Mouse (Mus musculus) bone marrow macrophage, adult 2 months (primary cell): ENCODE data around the gene Ogdh.

Source experiments
- CTCF ChIP-seq: IDR thresholded peaks from 2 replicates; pipeline ENCODE4 v1.5.1; 2012; ENCODE audit warnings: low read depth, mild to moderate bottlenecking, low read length, moderate library complexity
- POLR2A ChIP-seq: IDR thresholded peaks from 2 replicates; pipeline ENCODE4 v1.6.1; 2012; ENCODE audit warnings: mild to moderate bottlenecking, low read depth, low read length, borderline replicate concordance

DNA sequence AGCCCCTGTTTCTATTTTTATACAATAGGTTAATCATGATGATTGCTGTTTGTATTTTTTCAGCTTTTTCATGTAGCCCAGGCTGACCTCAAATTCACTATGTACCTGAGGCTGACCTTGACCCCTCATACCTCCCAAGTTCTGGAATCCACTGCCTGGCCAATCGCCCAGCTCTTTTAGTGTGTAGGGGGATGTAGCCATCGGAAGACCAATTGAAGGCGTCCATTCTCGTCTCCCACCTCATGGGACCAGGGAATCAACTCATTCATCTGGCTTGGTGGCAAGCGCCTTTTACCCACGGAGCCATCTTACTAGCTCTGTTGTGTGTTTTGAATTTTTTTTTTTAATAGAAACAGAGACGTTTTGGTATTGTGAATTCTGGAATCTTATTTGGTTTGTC is 39.8 kb downstream of the Ogdh start:
- TF ChIP-seq CTCF (no peak), POLR2A (no peak)
